Mouse (Mus musculus) heart, embryonic 13.5 days (tissue): ENCODE measurements at regions not wholly inside any gene's neighbourhood (a gene's known extent, or its start where the extent isn't known, plus 50 kb on each side); places are given as distances from the start of the nearest gene placed in this dataset.

Experiments
- ATAC-seq: fragments of 200-750 bp; cut with Nextera tagmentation; 2 replicates; pipeline ENCODE4 v1.8.0; 2017; ENCODE audit warnings: moderate TSS enrichment; ENCODE audit not compliant: insufficient number of reproducible peaks, low FRiP score, low TSS enrichment; ENCODE audit errors: extremely low read depth
- H3K27ac ChIP-seq: fragments of 300-500 bp; sonication (generic); replicated peaks from 2 replicates; pipeline ENCODE4 v1.5.1; 2015; ENCODE audit warnings: moderate library complexity, mild to moderate bottlenecking, inconsistent platforms
- H3K27me3 ChIP-seq: fragments of 300-500 bp; sonication (generic); replicated peaks from 2 replicates; pipeline ENCODE4 v1.6.1; 2015; ENCODE audit warnings: mild to moderate bottlenecking, inconsistent platforms
- H3K36me3 ChIP-seq: fragments of 300-500 bp; sonication (generic); 2 replicates; pipeline ENCODE4 v1.6.1; 2015; ENCODE audit warnings: mild to moderate bottlenecking, inconsistent platforms
- H3K4me1 ChIP-seq: fragments of 300-500 bp; sonication (generic); 2 replicates; pipeline ENCODE4 v1.6.1; 2015; ENCODE audit warnings: inconsistent platforms
- H3K4me2 ChIP-seq: fragments of 300-500 bp; sonication (generic); 2 replicates; pipeline ENCODE4 v1.6.1; 2015; ENCODE audit warnings: inconsistent platforms, mild to moderate bottlenecking, moderate library complexity
- H3K4me3 ChIP-seq: fragments of 300-500 bp; sonication (generic); 2 replicates; pipeline ENCODE4 v1.5.1; 2015; ENCODE audit warnings: moderate library complexity, mild to moderate bottlenecking, inconsistent platforms
- H3K9ac ChIP-seq: fragments of 300-500 bp; sonication (generic); 2 replicates; pipeline ENCODE4 v1.6.1; 2015; ENCODE audit warnings: inconsistent platforms, mild to moderate bottlenecking, moderate library complexity
- H3K9me3 ChIP-seq: fragments of 300-500 bp; sonication (generic); 2 replicates; pipeline ENCODE4 v1.6.1; 2016; ENCODE audit warnings: inconsistent platforms
- WGBS: fragments of 180-500 bp; shearing (Covaris S2); methylation state at CpG from one replicate; pipeline ENCODE4 v1.1.7; 2015; ENCODE audit warnings: mixed read lengths; 5-methylcytosine and 5-hydroxymethylcytosine counted together

GRCm38 (mm10) chr3:81583387-81584027, 348.9 kb upstream of the Ctso start:
- no peaks in the 10 kb centered on the region for H3K9me3 ChIP-seq
- H3K4me3 ChIP-seq = no peak overlapping the region
- H3K4me2 ChIP-seq = no peak overlapping the region
- ATAC-seq = no peak
- WGBS = 74% methylated on average over 7 of the region's 7 CpGs
- H3K36me3 ChIP-seq = no peaks in the 10 kb centered on the region
- H3K27ac ChIP-seq = no peak overlapping the region
- H3K27me3 ChIP-seq = no peaks in the 10 kb centered on the region
- no peaks in the 10 kb centered on the region for H3K4me1 ChIP-seq
- H3K9ac ChIP-seq = no peak overlapping the region

GRCm38 (mm10) chr3:81589109-81589508, 343.3 kb upstream of the Ctso start:
- Histone ChIP-seq H3K4me2 (no peak overlapping the region), H3K27me3 (no peaks in the 10 kb centered on the region), H3K27ac (no peak overlapping the region), H3K9ac (no peak overlapping the region), H3K4me3 (no peak overlapping the region), H3K36me3 (no peaks in the 10 kb centered on the region), H3K9me3 (no peaks in the 10 kb centered on the region), H3K4me1 (no peaks in the 10 kb centered on the region)
- ATAC-seq = no peak
- 25% methylated on average over 3 of the region's 3 CpGs for WGBS

- Histone ChIP-seq H3K4me1 (no peaks in the 10 kb centered on the region), H3K4me3 (no peak overlapping the region), H3K27ac (no peak overlapping the region), H3K36me3 (no peaks in the 10 kb centered on the region), H3K9ac (no peak overlapping the region), H3K27me3 (no peaks in the 10 kb centered on the region), H3K4me2 (no peak overlapping the region), H3K9me3 (no peaks in the 10 kb centered on the region)
- no peak for ATAC-seq
- 31% methylated on average over 2 of the region's 2 CpGs for WGBS
These were observed 303.2 kb upstream of the Ctso start for GRCm38 (mm10) chr3:81629157-81629556.

GRCm38 (mm10) chr3:81658490-81658889, 273.9 kb upstream of the Ctso start:
- no peak for ATAC-seq

GRCm38 (mm10) chr3:81661620-81662019, 270.8 kb upstream of the Ctso start:
- Histone ChIP-seq H3K9me3 (no peaks in the 10 kb centered on the region), H3K4me3 (no peak overlapping the region), H3K36me3 (no peaks in the 10 kb centered on the region), H3K27ac (no peak overlapping the region), H3K4me1 (no peaks in the 10 kb centered on the region), H3K27me3 (no peaks in the 10 kb centered on the region), H3K9ac (no peak overlapping the region), H3K4me2 (no peak overlapping the region)
- no peak for ATAC-seq
- WGBS = 56% methylated on average over 1 of the region's 1 CpGs

More at GRCm38 (mm10) chr3:81658490-81658889, 273.9 kb upstream of the Ctso start:
- no peaks in the 10 kb centered on the region for H3K27me3 ChIP-seq
- H3K4me3 ChIP-seq = no peak overlapping the region
- H3K27ac ChIP-seq = no peak overlapping the region
- 53% methylated on average over 3 of the region's 3 CpGs for WGBS
- no peaks in the 10 kb centered on the region for H3K9me3 ChIP-seq
- H3K4me2 ChIP-seq = no peak overlapping the region
- H3K9ac ChIP-seq = no peak overlapping the region
- no peaks in the 10 kb centered on the region for H3K36me3 ChIP-seq
- no peaks in the 10 kb centered on the region for H3K4me1 ChIP-seq

- 27% methylated on average over 2 of the region's 2 CpGs for WGBS
- no peak overlapping the region for H3K9ac ChIP-seq
- no peaks in the 10 kb centered on the region for H3K36me3 ChIP-seq
- no peak overlapping the region for H3K4me3 ChIP-seq
- no peak overlapping the region for H3K4me2 ChIP-seq
- ATAC-seq = no peak
- H3K27ac ChIP-seq = no peak overlapping the region
- H3K27me3 ChIP-seq = no peaks in the 10 kb centered on the region
- no peaks in the 10 kb centered on the region for H3K4me1 ChIP-seq
- H3K9me3 ChIP-seq = no peaks in the 10 kb centered on the region
These were observed 266.1 kb upstream of the Ctso start for GRCm38 (mm10) chr3:81666262-81666661.

GRCm38 (mm10) chr3:81676570-81676969, 255.8 kb upstream of the Ctso start:
- WGBS = 60% methylated on average over 1 of the region's 1 CpGs

GRCm38 (mm10) chr3:81701974-81702697, 230.3 kb upstream of the Ctso start:
- Histone ChIP-seq H3K27ac (no peak overlapping the region), H3K9ac (no peak overlapping the region), H3K4me2 (no peak overlapping the region), H3K9me3 (no peaks in the 10 kb centered on the region), H3K36me3 (no peaks in the 10 kb centered on the region), H3K4me1 (no peaks in the 10 kb centered on the region), H3K27me3 (no peaks in the 10 kb centered on the region), H3K4me3 (no peak overlapping the region)
- 55% methylated on average over 1 of the region's 1 CpGs for WGBS
- ATAC-seq = no peak

More at GRCm38 (mm10) chr3:81676570-81676969, 255.8 kb upstream of the Ctso start:
- Histone ChIP-seq H3K36me3 (no peaks in the 10 kb centered on the region), H3K4me1 (no peaks in the 10 kb centered on the region), H3K27ac (no peak overlapping the region), H3K9me3 (no peaks in the 10 kb centered on the region), H3K27me3 (no peaks in the 10 kb centered on the region), H3K4me2 (no peak overlapping the region), H3K9ac (no peak overlapping the region), H3K4me3 (no peak overlapping the region)
- no peak for ATAC-seq

- no peaks in the 10 kb centered on the region for H3K36me3 ChIP-seq
- no peak for ATAC-seq
- H3K27ac ChIP-seq = no peak overlapping the region
- H3K4me2 ChIP-seq = no peak overlapping the region
- H3K27me3 ChIP-seq = no peaks in the 10 kb centered on the region
- H3K4me1 ChIP-seq = no peaks in the 10 kb centered on the region
- 83% methylated on average over 1 of the region's 1 CpGs for WGBS
- H3K9ac ChIP-seq = no peak overlapping the region
- no peak overlapping the region for H3K4me3 ChIP-seq
- no peaks in the 10 kb centered on the region for H3K9me3 ChIP-seq
These were observed 213.5 kb upstream of the Ctso start for GRCm38 (mm10) chr3:81718911-81719310.

GRCm38 (mm10) chr3:81735463-81735862, 196.9 kb upstream of the Ctso start:
- ATAC-seq = no peak
- Histone ChIP-seq H3K27me3 (no peaks in the 10 kb centered on the region), H3K36me3 (no peaks in the 10 kb centered on the region), H3K27ac (no peak overlapping the region), H3K9me3 (no peaks in the 10 kb centered on the region), H3K9ac (no peak overlapping the region), H3K4me1 (no peaks in the 10 kb centered on the region), H3K4me3 (no peak overlapping the region), H3K4me2 (no peak overlapping the region)
- WGBS = 60% methylated on average over 8 of the region's 8 CpGs

GRCm38 (mm10) chr3:81736838-81737237, 195.6 kb upstream of the Ctso start:
- H3K4me1 ChIP-seq = no peaks in the 10 kb centered on the region
- H3K9me3 ChIP-seq = no peaks in the 10 kb centered on the region
- no peak for ATAC-seq
- H3K9ac ChIP-seq = no peak overlapping the region
- no peak overlapping the region for H3K4me3 ChIP-seq
- H3K4me2 ChIP-seq = no peak overlapping the region
- no peaks in the 10 kb centered on the region for H3K36me3 ChIP-seq
- H3K27me3 ChIP-seq = no peaks in the 10 kb centered on the region
- H3K27ac ChIP-seq = no peak overlapping the region

- no peaks in the 10 kb centered on the region for H3K9me3 ChIP-seq
- no peaks in the 10 kb centered on the region for H3K4me1 ChIP-seq
- no peak overlapping the region for H3K4me2 ChIP-seq
- H3K36me3 ChIP-seq = no peaks in the 10 kb centered on the region
- WGBS = 33% methylated on average over 5 of the region's 5 CpGs
- ATAC-seq = no peak
- H3K27ac ChIP-seq = no peak overlapping the region
- H3K9ac ChIP-seq = no peak overlapping the region
- H3K4me3 ChIP-seq = no peak overlapping the region
- no peaks in the 10 kb centered on the region for H3K27me3 ChIP-seq
These were observed 190.3 kb upstream of the Ctso start for GRCm38 (mm10) chr3:81742124-81742523.
